ENCODE assay signal across 17 mouse cellular contexts in genomic region chr6:90756561-90756960, GRCm38 (mm10).
DNase-seq lines count a peak whose midpoint lies in the region; ATAC-seq and TF ChIP-seq lines count a peak whose summit lies in the region.
"Had no signal": no experiment of that assay in that cellular context is flagged by ENCODE, and none has a peak within 500 bp of the region (broad histone marks: within the 10 kb centered on the region; RNA-seq: fewer than 3 reads in every experiment).

No protein-coding gene starts in this region.

- no peak for TF ChIP-seq CTCF in liver, adult 2 months (IDR thresholded peaks at IDR 0.05; ENCODE audit: low read depth, low read length)

- H3K27ac ChIP-seq in liver, adult 2 months (replicated peaks; ENCODE audit: insufficient read depth, low read depth, low read length) = 0 out of 2 replicates have a peak overlapping the region, but pooled peaks have one; percentile 5
- H3K27ac ChIP-seq: embryonic facial prominence, embryonic 12.5 days; hindbrain, embryonic 12.5 days; liver, embryonic 14.5 days; midbrain, embryonic 13.5 days had no signal

- no peak for TF ChIP-seq POLR2A in liver, adult 2 months (IDR thresholded peaks at IDR 0.05; ENCODE audit: extremely low read depth, insufficient read depth, low read length)

- no peaks in the 10 kb centered on the region for H3K27me3 ChIP-seq in liver, adult 2 months (ENCODE audit: control insufficient read depth, insufficient read depth, low read length)
- H3K27me3 ChIP-seq: embryonic facial prominence, embryonic 12.5 days; hindbrain, embryonic 12.5 days; midbrain, embryonic 13.5 days had no signal

- no peak overlapping the region for H3K9ac ChIP-seq in liver, adult 2 months (ENCODE audit: low read depth, low read length)
- H3K9ac ChIP-seq: embryonic facial prominence, embryonic 12.5 days; hindbrain, embryonic 12.5 days; liver, embryonic 14.5 days; midbrain, embryonic 13.5 days had no signal

- WGBS in liver, adult 2 months = 76% methylated on average over 5 of the region's 5 CpGs

- peak; percentile 19 for ATAC-seq in inflammation-experienced regulatory T-cells, adult 6 months
- peak; percentile 34 for ATAC-seq in neutrophil, adult 5-6 weeks (ENCODE audit: extremely low read depth, insufficient number of reproducible peaks, low FRiP score, poor library complexity, severe bottlenecking)
- ATAC-seq: intestine, postnatal 0 days; midbrain, embryonic 13.5 days had no signal

- no peaks in the 10 kb centered on the region for H3K79me2 ChIP-seq in liver, adult 2 months (ENCODE audit: control insufficient read depth, insufficient read depth, low read length)

- DNase-seq in heart, adult 11 months = peak; percentile 84
- no peak for DNase-seq in heart, adult 8-10 months (ENCODE audit: low spot score)
- DNase-seq in liver, adult 2 months (ENCODE audit: extremely low read depth, low read depth, low spot score) = no peak
- DNase-seq in liver = no peak
- no peak for DNase-seq in kidney, adult 18-20 months
- no peak for DNase-seq in neural tube, embryonic 10.5 days (ENCODE audit: extremely low spot score, low spot score)
- DNase-seq: cerebellum, adult 18-20 months; gastrocnemius, postnatal 36 days; kidney, postnatal 10 days; thymus, postnatal 14 days had no signal

- no peak overlapping the region for H3K4me3 ChIP-seq in liver, adult 2 months (ENCODE audit: insufficient read depth, low read depth, low read length)
- H3K4me3 ChIP-seq: embryonic facial prominence, embryonic 12.5 days; hindbrain, embryonic 12.5 days; midbrain, embryonic 13.5 days had no signal

- peaks cover 26% of the 10 kb centered on the region for H3K4me1 ChIP-seq in liver, adult 2 months (ENCODE audit: control insufficient read depth, insufficient read depth, low read length)
- H3K4me1 ChIP-seq: embryonic facial prominence, embryonic 12.5 days had no signal

- H3K36me3 ChIP-seq in liver, adult 2 months (ENCODE audit: control insufficient read depth, insufficient read depth, low read length) = no peaks in the 10 kb centered on the region
- H3K36me3 ChIP-seq: embryonic facial prominence, embryonic 12.5 days; hindbrain, embryonic 12.5 days had no signal
